Mouse (Mus musculus): ENCODE measurements around the gene Tex48. TPM values are rescaled to one million over a fixed set of nuclear protein-coding genes. Genes with fewer than 3 reads are reported as not detected.

Tex48 gene
- polyA plus RNA-seq, 1 experiment: not detected

DNA sequence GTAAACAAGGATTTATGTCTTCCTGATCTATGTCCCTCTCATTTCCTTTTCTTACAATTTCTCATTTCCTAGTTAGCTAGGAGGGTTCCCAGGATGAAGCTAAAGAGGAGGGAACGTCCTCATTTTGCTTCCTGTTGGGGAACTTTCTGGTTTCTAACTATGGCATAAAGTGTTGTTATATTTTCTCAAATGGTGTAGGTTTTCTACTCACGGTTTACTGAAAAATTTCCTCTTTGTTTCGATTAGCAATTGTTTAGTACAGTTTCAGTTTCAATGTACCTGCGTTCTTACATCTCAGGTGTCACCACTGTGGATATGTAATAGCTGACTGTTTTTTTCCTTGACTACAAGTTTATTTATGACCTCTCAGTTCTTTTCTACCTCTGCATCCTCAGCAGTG lies 31.7 kb downstream of the Tex48 start:
- Histone ChIP-seq H3K4me1 (ENCODE audit: control insufficient read depth, insufficient read depth, low read length) (no peaks in the 10 kb centered on the region; the same call in 1 of the 2 replicates), H3K27ac (ENCODE audit: control insufficient read depth, insufficient read depth, low read depth, low read length, poor library complexity) (no peak overlapping the region), H3K4me3 (replicated peaks; ENCODE audit: control insufficient read depth, low read depth, low read length) (no peak overlapping the region)
- 9% methylated on average over 4 of the region's 4 CpGs for WGBS
- TF ChIP-seq POLR2A (IDR thresholded peaks at IDR 0.05; ENCODE audit: borderline replicate concordance, control insufficient read depth, low read depth, low read length): no peak
- TF ChIP-seq CTCF (IDR thresholded peaks at IDR 0.05; ENCODE audit: control insufficient read depth, insufficient read depth, low read length): no peak

DNA sequence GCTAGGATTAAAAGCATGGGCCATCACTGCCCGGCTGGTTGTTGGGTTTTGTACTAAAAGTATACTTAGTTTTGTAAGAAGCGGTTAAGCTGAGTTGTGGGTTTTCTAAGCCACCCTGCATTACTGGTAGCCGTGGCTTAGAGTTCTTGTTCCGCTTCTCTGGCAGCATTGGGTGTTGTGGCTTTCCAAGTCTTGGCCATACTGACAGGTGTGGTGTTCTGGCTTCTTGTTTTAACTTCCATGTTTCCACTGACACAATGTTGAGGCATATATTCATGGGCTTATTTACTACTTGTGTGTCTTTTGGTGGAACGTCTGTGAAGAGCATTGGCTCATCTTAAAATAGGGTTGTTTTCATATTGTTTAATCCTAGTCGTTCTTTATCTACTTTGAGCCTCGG lies 32.2 kb downstream of the Tex48 start:
- TF ChIP-seq POLR2A (IDR thresholded peaks at IDR 0.05; ENCODE audit: borderline replicate concordance, control insufficient read depth, low read depth, low read length) (no peak), CTCF (IDR thresholded peaks at IDR 0.05; ENCODE audit: control insufficient read depth, insufficient read depth, low read length) (no peak)
- Histone ChIP-seq H3K4me1 (ENCODE audit: control insufficient read depth, insufficient read depth, low read length) (no peaks in the 10 kb centered on the region; the same call in 1 of the 2 replicates), H3K4me3 (replicated peaks; ENCODE audit: control insufficient read depth, low read depth, low read length) (no peak overlapping the region), H3K27ac (ENCODE audit: control insufficient read depth, insufficient read depth, low read depth, low read length, poor library complexity) (no peak overlapping the region)
- WGBS: 8% methylated on average over 7 of the region's 7 CpGs

DNA sequence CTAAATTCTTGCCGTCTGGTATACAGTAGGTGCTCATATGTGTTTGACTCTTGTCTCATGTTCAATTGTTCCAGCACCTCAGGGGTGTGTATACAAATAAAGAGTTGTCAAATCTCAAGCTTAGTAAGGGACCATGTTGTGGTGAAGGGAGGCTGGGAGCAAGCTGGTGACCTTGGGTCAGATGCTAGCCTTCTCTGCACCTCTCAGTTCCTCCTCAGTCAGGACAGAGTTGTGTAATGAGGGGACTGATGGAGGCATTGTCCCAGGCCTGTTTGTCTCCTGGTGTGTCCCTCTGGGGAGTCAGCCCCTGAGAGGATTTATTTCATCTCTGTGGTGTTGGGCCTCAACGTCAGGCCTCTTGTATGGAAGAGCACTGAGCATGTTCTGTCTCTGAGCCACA lies 36.0 kb downstream of the Tex48 start:
- H3K4me1 ChIP-seq (ENCODE audit: control insufficient read depth, insufficient read depth, low read length): no peaks in the 10 kb centered on the region; the same call in 1 of the 2 replicates
- TF ChIP-seq POLR2A (IDR thresholded peaks at IDR 0.05; ENCODE audit: borderline replicate concordance, control insufficient read depth, low read depth, low read length) (no peak), CTCF (IDR thresholded peaks at IDR 0.05; ENCODE audit: control insufficient read depth, insufficient read depth, low read length) (no peak)
- no peak overlapping the region for H3K27ac ChIP-seq (ENCODE audit: control insufficient read depth, insufficient read depth, low read depth, low read length, poor library complexity)
- H3K4me3 ChIP-seq (replicated peaks; ENCODE audit: control insufficient read depth, low read depth, low read length): no peak overlapping the region
- 69% methylated on average over 2 of the region's 2 CpGs for WGBS

DNA sequence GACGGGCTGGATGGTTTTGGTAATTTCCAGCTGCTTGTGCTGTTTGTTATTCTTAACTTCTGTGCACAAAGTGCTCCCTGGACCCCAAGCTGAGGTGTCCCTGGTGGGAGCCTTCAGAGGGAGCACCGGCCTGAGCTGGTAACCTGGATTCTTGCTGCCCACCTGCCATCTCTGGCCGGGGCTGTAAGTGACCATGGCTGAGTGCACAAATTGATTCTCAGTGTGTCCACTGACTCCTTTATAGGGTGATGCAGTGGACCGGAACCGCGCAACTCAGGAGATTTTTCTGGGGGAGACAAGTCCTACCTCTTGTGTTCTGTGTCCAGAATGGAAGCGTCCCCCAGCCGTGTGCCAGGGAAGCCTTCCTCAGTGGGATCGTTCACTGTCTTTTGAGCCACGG lies 37.0 kb downstream of the Tex48 start:
- H3K27ac ChIP-seq (ENCODE audit: control insufficient read depth, insufficient read depth, low read depth, low read length, poor library complexity): no peak overlapping the region
- TF ChIP-seq CTCF (IDR thresholded peaks at IDR 0.05; ENCODE audit: control insufficient read depth, insufficient read depth, low read length): no peak
- no peak for TF ChIP-seq POLR2A (IDR thresholded peaks at IDR 0.05; ENCODE audit: borderline replicate concordance, control insufficient read depth, low read depth, low read length)
- H3K4me3 ChIP-seq (replicated peaks; ENCODE audit: control insufficient read depth, low read depth, low read length): no peak overlapping the region
- whole genome bisulfite sequencing: 89% methylated on average over 10 of the region's 10 CpGs
- H3K4me1 ChIP-seq (ENCODE audit: control insufficient read depth, insufficient read depth, low read length): no peaks in the 10 kb centered on the region; the same call in 1 of the 2 replicates

DNA sequence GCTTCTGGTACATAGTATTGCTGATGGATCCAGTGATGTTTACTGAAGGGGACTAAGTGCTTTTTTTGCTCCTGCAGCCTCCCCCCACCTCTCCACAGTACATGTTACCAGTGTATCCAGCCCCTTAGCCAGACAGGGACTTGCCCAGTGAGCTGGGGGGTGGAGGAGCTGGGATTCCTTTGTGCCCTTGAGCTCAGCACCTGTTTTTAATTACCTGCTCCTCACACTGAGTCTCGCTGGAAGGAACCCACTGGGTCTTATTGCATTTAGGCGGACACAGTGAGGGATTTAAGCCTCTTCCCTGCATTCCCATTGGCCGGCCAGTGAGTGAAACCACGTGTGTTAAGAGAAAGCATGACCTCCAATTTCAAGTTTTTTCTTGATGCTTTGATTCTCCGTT lies 39.6 kb downstream of the Tex48 start:
- TF ChIP-seq POLR2A (IDR thresholded peaks at IDR 0.05; ENCODE audit: borderline replicate concordance, control insufficient read depth, low read depth, low read length) (no peak), CTCF (IDR thresholded peaks at IDR 0.05; ENCODE audit: control insufficient read depth, insufficient read depth, low read length) (no peak)
- WGBS: 85% methylated on average over 5 of the region's 5 CpGs
- no peaks in the 10 kb centered on the region; the same call in 1 of the 2 replicates for H3K4me1 ChIP-seq (ENCODE audit: control insufficient read depth, insufficient read depth, low read length)

GRCm38 (mm10) chr4:63580078-63580477 lies 42.1 kb downstream of the Tex48 start:
- Histone ChIP-seq H3K4me3 (replicated peaks; ENCODE audit: control insufficient read depth, low read depth, low read length) (no peak overlapping the region), H3K4me1 (ENCODE audit: control insufficient read depth, insufficient read depth, low read length) (no peaks in the 10 kb centered on the region), H3K27ac (ENCODE audit: control insufficient read depth, insufficient read depth, low read depth, low read length, poor library complexity) (no peak overlapping the region)
- TF ChIP-seq POLR2A (IDR thresholded peaks at IDR 0.05; ENCODE audit: borderline replicate concordance, control insufficient read depth, low read depth, low read length) (no peak), CTCF (IDR thresholded peaks at IDR 0.05; ENCODE audit: control insufficient read depth, insufficient read depth, low read length) (no peak)
- WGBS: 84% methylated on average over 6 of the region's 6 CpGs

More for the DNA sequence above, 39.6 kb downstream of the Tex48 start:
- H3K4me3 ChIP-seq (replicated peaks; ENCODE audit: control insufficient read depth, low read depth, low read length): no peak overlapping the region
- H3K27ac ChIP-seq (ENCODE audit: control insufficient read depth, insufficient read depth, low read depth, low read length, poor library complexity): no peak overlapping the region

DNA sequence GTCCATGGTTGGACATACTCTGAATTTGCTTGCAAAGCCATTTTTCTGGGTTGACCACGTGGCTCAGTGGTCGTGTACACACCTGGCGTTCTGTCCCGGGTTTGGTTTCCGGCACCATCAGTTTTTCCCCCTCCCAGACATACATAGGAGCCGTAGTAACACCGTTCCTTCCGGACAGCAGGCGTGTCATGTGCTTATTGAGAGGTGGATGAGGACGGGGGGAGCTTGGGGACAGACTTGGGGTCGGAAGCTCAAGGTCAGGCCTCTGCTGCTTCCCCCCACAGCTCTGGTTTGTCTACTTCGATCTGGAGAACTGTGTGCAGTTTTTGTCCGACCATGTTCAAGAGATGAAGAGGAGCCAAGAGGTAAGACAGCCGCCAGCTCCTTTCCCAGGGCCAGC lies 42.6 kb downstream of the Tex48 start:
- H3K4me1 ChIP-seq (ENCODE audit: control insufficient read depth, insufficient read depth, low read length): no peaks in the 10 kb centered on the region
- no peak overlapping the region for H3K4me3 ChIP-seq (replicated peaks; ENCODE audit: control insufficient read depth, low read depth, low read length)
- TF ChIP-seq POLR2A (IDR thresholded peaks at IDR 0.05; ENCODE audit: borderline replicate concordance, control insufficient read depth, low read depth, low read length) (no peak), CTCF (IDR thresholded peaks at IDR 0.05; ENCODE audit: control insufficient read depth, insufficient read depth, low read length) (no peak)
- WGBS: 85% methylated on average over 14 of the region's 14 CpGs
- no peak overlapping the region for H3K27ac ChIP-seq (ENCODE audit: control insufficient read depth, insufficient read depth, low read depth, low read length, poor library complexity)

GRCm38 (mm10) chr4:63572621-63573020 lies 49.6 kb downstream of the Tex48 start:
- Histone ChIP-seq H3K27ac (ENCODE audit: control insufficient read depth, insufficient read depth, low read depth, low read length, poor library complexity) (no peak overlapping the region), H3K4me3 (replicated peaks; ENCODE audit: control insufficient read depth, low read depth, low read length) (no peak overlapping the region), H3K4me1 (ENCODE audit: control insufficient read depth, insufficient read depth, low read length) (no peaks in the 10 kb centered on the region; the same call in 1 of the 2 replicates)
- WGBS: 66% methylated on average over 5 of the region's 5 CpGs
- TF ChIP-seq POLR2A (IDR thresholded peaks at IDR 0.05; ENCODE audit: borderline replicate concordance, control insufficient read depth, low read depth, low read length) (no peak), CTCF (IDR thresholded peaks at IDR 0.05; ENCODE audit: control insufficient read depth, insufficient read depth, low read length) (no peak)

DNA sequence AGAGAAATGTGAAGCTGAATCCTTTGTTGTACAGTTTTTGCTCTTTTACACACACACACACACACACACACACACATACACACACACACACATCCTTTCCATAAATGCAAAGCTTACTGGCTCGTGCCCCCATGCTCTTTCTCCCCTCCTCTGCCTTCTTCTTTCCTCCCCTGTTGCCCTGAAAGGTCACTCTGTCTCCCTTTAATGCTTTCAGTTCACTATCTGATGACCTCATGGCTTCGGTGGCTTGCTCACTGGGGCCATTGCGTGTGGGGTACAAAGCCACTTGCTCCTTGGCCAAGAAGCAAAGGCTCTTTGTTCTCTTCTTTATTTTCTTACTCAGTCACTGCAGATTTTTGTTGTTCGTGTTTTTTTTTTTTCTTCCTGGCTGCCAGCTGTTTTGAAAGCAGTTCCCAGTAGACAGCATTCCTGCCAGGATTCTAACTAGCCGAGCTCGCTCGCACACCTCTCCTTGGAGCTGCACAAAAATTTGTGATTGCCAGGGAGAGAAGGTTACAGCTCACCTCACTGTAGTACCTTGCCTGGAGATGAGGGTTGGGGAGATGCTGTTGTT lies 51.9 kb downstream of the Tex48 start:
- Histone ChIP-seq H3K4me3 (replicated peaks; ENCODE audit: control insufficient read depth, low read depth, low read length) (no peak overlapping the region), H3K27ac (ENCODE audit: control insufficient read depth, insufficient read depth, low read depth, low read length, poor library complexity) (no peak overlapping the region), H3K4me1 (ENCODE audit: control insufficient read depth, insufficient read depth, low read length) (no peaks in the 10 kb centered on the region; the same call in 1 of the 2 replicates)
- TF ChIP-seq POLR2A (IDR thresholded peaks at IDR 0.05; ENCODE audit: borderline replicate concordance, control insufficient read depth, low read depth, low read length): no peak
- TF ChIP-seq CTCF (IDR thresholded peaks at IDR 0.05; ENCODE audit: control insufficient read depth, insufficient read depth, low read length): no peak
- 82% methylated on average over 7 of the region's 7 CpGs for WGBS

Data from bone marrow, adult 2 months (tissue).